Mouse (Mus musculus) heart, postnatal 36 days (tissue): ENCODE data around the gene Crtc1. TPM values are rescaled to one million over a fixed set of nuclear protein-coding genes. Genes with fewer than 3 reads are reported as not detected.

Source experiments
- DNase-seq, 2 experiments: peaks; one replicate each; pipeline ENCODE4 v3.0.0; 2021 to 2022
- intact Hi-C: fragments of 180-260 bp; cut with DNase I; formaldehyde crosslinking; loops from one replicate; pipeline ENCODE4 v1.15.1; 2025
- total RNA-seq, 2 experiments: library from RNA; stranded (reverse); gene quantifications; 2 replicates each; pipeline ENCODE4 v1.2.3; 2021

Gene Crtc1
- total RNA-seq, 2 experiments from 2014 or later = 8.2 to 9.8 TPM

DNA sequence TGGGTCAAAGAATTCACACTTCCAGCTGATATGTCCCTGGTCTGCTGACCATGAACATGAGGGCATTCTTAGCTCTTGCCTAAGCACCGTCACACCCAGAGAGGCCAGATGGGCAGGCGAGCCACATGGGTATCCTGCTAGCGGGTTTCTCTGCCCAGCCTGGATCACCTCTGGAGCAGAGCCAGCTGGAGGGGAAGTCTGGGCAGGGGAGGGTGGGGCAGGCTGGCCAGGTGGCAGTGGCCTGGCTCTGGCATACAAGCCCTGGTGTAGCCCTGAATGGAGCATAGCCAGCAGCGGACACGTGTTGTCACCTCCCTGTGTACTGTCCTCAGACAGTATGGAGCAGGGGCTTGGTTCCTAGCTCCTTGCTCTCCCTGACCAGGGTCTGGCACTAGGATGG, 43.7 kb downstream of the Crtc1 start:
- intact Hi-C loops = no loop called here
- DNase-seq = peak; percentile 38 to 54

DNA sequence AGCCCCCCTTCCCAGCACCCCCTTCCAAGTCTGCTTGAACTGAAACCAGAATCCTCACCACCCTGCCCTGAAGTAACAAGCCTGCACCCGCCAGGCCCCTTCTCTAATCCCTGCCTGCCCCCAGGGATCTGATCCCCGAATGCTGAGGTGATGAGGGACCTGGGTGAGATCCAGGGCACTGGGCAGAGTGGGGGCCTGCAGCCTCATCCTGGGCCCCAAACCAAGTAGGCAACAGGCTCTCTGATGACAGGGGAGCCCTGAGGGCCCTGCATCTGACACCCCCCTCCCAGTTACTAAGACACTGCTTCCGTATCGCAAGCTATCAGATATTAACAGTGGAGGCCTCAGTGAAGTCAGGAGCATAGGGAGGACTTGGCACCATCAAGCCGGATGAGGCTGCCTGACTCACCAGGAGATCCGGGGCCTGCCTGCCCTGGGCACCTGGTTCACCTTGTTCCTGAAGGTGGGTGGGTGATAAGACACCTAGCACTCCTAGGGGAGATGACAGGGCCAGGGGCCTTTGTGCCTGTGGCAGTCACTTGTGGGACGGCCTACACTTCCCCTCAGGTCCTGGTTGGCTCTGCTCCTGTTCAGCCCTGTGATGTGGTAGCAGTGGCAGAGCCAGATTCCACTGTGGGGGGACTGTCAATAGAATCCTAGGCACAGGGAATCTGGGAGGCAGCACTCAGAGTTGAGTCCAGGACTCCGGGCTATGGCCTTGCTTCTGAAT, 44.9 kb downstream of the Crtc1 start:
- intact Hi-C loops = no loop called here

DNA sequence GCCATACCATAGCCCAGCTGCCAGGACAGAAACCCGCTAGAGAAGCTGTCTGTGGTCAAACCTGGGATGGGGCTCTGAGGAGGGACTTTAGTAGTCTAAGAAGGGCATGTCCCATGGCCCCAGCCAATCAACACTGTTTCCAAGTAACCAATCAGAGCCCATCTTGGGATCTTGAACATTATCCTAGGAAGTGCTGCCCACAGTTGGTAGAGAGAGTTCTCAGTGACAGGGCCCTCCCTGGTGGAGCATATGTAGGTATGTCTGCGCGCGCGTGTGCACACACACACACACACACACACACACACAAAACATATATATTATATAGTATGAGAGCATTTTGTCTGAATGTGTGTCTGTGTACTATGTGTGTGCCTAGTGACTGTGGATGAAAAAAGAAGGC, 46.3 kb downstream of the Crtc1 start:
- intact Hi-C loops = no loop called here
- DNase-seq = no peak

More for the DNA sequence above, 44.9 kb downstream of the Crtc1 start:
- DNase-seq = no peak

DNA sequence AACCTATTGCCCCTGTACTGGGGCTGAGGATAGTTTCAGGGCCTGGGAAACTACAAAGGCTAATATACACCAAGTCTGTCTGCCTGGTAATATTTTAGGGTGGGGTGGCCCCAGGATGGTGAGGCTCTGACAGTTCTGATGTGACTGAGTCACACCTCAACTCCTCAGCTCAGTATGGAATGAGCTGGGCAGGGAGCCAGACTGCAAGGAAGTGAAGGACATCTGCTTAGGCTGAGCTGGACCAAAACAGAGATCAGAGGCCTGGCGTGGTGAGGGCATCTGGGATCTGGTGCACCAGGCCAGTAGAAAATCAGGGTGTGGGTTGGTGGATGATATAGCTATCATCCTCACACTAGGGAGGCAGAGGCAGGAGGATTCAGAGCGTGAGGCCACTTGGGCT, 49.7 kb downstream of the Crtc1 start:
- no peak for DNase-seq
- intact Hi-C loops = loop anchor here (10.0 kb wide), 1 partner anchor 195 kb away; no protein-coding TSS in a partner anchor

DNA sequence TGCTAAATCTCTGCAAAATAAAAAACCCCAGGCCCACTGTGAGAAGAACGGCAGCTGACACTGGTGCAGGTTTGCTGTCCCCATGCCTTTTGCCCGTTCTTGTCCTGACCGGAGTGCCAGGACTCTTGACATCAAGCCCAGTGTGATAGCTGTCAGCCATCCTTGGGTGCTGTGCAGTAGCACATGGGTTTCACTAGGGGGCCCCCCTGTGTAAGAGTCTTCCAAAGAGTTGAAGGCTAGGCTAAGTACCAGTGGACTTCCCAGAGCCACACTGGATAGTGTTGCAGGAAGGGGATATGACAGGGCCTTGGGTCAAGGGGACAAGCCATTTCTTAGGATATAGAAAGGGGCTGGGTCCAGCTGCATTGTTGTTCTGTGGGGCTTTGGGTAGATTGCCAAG, 56.1 kb downstream of the Crtc1 start:
- peak; percentile 74 to 77 for DNase-seq
- intact Hi-C loops = loop anchor here (1.0 to 10.0 kb wide), 3 partner anchors 56 to 202 kb away; partner anchors contain the start of gene Crtc1

DNA sequence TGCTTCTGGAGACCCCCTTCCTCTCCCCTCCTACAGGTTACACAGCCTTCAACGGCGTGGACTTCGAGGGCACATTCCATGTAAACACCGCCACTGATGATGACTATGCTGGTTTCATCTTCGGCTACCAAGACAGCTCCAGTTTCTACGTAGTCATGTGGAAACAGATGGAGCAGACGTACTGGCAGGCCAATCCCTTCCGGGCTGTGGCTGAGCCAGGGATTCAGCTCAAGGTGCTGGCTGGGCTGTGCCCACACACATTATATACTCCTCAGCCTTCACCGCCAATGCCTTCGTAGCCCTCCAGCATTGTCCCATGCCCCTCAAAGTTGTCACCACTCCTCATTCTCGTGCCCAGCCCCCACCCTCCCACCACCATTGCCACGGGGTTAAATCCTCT, 59.3 kb downstream of the Crtc1 start:
- intact Hi-C loops = loop anchor here (10.0 kb wide), 1 partner anchor 205 kb away; no protein-coding TSS in a partner anchor
- no peak for DNase-seq

DNA sequence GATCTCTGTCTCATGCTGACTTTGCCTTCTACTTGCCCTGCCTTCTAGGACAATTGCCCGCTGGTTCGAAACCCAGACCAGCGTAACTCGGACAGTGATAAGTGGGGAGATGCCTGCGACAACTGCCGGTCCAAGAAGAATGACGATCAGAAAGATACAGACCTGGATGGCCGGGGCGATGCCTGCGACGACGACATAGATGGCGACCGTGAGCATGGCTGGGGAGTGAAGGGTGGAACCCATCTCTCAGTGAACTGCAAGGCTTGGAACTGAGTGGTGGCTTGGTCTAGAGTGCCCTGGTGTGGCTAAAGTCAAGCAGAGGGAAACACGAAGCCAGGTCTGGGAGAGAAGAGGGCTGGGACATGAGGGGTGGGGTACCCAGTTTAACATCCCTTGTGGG, 62.3 kb downstream of the Crtc1 start:
- intact Hi-C loops = no loop called here
- DNase-seq = no peak

DNA sequence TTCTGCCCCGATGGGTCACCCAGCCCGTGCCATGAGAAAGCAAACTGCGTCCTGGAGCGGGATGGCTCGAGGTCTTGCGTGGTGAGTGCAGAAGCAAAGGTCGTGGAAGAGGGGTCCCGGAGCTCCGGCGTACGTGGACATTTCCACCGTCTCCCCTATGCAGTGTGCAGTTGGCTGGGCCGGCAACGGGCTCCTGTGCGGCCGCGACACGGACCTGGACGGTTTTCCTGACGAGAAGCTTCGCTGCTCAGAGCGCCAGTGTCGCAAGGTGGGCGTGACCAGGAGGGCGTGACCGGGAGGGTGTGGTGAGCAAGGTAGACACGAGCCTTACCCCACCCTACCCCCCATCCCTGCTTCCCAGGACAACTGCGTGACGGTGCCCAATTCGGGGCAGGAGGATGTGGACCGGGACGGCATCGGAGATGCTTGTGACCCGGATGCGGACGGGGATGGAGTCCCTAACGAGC, 63.1 kb downstream of the Crtc1 start:
- intact Hi-C loops = no loop called here
- no peak for DNase-seq

DNA sequence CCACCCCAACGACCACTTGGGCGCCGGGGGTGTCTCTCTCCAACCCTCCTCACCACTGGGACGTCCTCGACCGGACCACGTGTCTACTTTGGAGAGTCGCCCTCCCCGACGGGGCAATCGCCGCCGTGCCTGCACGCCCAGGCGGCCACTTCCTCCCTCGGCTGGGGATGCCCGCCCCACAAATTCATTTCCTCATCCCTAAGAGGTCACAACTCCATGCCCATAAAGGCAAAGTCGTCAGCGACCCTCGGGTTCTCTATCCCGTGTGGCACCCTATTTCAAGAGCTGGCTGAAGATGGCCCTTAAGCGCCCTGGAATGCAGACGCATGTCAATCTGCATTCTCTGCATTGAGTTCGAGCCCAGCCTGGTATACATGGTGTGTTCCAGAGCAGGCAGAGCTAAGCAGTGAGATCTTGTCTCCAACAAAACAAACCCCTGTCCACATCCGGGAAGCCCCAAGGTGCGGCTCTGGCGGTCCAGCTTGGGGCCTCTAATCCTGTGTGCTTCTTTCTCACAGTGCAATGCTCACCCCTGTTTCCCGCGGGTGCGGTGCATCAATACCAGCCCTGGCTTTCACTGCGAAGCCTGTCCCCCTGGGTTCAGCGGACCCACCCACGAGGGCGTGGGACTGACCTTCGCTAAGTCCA, 64.0 kb downstream of the Crtc1 start:
- DNase-seq = peak in 1 of 2 experiments; percentile 22
- intact Hi-C loops = no loop called here

DNA sequence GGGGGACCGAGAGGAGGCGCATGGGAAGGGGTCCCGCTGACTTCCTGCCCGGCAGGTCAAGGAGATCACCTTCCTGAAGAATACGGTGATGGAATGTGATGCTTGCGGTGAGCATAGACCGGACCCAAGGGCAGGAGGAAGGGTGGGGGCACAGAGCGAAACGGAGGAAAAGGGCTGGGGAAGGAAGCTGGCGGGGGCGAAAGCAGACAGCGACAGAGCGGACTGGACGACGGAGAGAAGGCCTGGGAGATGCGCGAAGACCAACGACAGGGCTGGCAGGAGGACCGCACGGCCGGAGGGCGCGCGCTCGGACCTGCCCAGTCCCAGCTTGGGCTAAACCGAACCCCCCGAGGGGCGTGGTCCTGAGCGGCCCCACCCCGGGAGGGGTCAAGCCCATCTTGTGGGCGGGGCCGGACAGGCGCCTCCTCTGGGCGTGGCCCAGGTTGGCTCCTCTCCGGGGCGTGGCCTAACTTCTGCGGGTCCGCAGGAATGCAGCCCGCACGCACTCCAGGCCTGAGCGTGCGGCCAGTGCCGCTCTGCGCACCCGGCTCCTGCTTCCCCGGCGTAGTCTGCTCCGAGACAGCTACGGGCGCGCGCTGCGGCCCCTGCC, 65.0 kb downstream of the Crtc1 start:
- intact Hi-C loops = no loop called here

DNA sequence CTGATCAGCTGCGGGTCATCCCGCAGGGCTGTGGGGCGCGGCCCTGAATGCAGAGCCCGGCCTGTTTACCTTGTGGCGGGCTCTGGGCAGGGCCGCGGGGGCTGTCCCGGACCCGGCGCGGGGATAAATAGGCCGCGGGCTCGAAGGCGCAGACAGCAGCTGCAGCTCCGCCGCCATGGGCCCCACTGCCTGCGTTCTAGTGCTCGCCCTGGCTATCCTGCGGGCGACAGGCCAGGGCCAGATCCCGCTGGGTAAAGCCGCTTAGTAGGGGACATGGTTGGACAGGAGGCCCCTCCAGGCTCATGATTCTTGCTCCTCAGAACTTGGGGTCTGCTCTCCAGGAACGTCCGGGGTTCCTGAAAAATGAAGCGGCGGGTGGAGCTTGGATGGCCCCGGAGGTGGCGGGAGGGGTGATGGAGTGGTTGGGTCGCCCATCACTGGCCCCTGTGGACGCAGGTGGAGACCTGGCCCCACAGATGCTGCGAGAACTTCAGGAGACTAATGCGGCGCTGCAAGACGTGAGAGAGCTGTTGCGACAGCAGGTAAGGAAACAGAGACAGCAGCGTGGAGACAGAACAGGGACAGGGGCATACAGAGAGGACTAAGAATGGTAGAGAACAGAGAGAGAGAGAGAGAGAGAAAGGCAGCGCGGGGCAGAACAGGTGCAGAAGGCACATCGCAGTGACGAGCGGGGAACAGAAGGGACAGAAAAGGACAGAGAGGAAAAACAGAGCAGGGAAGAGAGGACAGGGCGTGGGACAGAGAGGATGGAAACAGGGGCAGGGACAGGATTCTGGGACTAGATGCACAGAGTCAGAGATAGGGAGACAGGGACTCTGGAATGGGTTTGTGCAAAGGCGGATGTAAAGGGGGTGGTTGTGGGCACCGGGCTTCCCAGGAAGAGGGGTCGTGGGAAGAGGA, 65.7 kb downstream of the Crtc1 start, which contains the start of gene Comp:
TSS of gene Comp (plus strand) at position 162 of the 921 bp plus-strand sequence.
- DNase-seq = no peak
- intact Hi-C loops = no loop called here

More for the DNA sequence above, 65.0 kb downstream of the Crtc1 start:
- peak; percentile 67 to 74 for DNase-seq

DNA sequence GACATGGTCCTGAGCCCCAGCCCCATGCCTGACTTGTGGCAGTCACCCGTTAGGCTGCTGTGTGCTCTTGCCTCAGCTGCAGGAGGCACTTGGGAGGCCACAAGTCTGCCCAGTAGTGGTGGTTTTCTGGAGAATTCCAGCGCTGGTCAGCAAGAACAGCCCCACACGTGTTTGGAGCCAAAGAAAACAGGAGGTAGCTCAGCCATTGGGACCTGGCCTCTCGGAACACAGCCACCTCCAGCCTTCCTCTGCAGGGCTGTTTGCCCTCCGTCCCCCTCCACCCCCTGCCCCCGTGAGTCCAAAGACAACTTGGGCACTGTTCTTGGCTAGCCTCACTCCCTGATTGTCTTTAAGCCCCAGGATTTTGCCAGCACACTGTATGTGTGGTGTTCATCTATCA, 67.4 kb downstream of the Crtc1 start:
- intact Hi-C loops = no loop called here
- DNase-seq = no peak

DNA sequence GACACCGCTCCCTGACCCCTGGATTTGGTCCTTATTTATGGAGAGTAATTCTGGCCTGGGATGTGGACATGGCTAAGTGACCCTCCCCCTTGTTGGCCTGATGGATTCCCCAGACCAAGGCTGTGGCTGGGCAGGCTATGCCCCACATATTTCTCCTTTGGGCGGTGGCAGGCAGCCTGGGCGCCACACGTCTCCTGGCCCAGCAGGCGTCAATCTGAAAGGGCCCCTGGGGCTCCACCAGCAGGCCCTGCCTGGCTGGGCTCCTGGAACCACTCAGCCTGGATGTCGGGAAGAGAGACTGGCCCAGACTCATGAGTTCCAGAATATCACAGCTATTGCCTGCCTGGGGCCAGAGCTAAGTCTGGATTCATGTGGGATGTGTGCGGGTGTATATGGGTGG, 68.9 kb downstream of the Crtc1 start:
- no peak for DNase-seq
- intact Hi-C loops = no loop called here

DNA sequence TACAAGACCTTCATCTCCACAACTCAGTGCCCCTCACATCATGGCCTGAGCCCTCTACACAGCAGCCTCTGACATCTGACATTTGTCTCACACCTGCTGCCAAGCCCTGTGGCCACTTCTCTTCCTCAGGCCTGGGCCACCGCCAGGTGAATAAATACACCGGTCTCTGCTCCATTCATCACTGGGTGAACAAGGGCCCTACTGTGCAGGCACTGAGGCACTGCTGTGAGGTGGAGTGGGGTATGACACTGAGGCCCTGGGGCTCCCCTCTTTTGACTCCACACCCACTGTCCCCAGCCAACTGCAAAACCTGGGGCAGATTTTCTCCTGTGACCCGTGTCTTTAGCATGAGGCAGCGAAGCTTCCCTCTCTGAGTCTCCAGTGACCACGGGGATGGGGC, 72.8 kb downstream of the Crtc1 start:
- intact Hi-C loops = no loop called here
- DNase-seq = no peak

DNA sequence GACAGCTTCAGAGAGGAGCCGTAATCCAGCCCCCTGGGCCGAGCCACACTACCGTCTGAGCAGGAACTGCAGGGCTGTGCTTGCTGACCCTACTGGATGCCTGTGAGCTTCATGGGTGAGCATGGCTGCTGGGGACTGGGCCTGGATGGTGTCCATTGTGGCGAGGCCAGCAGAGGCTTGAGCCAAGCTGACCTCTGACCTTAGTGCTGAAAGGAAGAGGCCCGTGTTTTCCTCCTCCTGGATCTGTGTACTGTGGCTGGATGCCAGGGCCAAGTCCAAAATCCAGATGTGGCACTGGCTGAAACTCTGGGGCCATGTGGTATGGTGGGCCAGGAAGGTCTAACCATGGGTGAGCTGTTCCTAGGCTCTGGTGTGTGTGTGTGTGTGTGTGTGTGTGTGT, 75.3 kb downstream of the Crtc1 start:
- DNase-seq = peak in 1 of 2 experiments; percentile 59
- intact Hi-C loops = no loop called here

DNA sequence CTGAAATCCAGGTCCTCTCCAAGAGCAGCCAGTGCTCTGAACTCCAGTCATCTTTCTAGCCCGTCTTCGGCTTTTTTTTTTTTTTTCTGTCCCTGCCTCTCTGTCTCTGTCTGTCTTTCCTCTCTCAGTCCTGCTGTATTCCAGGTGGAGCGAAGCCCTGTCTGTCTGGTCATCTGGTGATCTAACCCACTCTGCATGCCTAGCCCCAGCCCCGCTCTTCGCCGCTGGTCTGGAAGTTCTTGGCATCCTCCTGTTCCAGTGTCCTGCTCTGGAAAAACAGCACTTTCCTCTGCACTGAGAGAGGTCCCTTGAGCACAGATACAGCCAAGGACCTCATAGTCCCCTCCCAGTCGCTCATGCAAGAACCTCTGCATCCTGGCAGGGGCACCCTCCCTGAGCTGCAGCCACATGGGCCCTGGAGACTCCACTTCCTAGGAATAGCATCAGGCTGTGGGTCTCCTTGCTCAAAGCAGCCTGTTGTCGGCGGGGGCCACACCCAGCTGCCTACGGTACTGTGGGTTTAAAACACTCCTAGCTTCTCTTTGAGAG, 77.8 kb downstream of the Crtc1 start:
- intact Hi-C loops = no loop called here
- no peak for DNase-seq

DNA sequence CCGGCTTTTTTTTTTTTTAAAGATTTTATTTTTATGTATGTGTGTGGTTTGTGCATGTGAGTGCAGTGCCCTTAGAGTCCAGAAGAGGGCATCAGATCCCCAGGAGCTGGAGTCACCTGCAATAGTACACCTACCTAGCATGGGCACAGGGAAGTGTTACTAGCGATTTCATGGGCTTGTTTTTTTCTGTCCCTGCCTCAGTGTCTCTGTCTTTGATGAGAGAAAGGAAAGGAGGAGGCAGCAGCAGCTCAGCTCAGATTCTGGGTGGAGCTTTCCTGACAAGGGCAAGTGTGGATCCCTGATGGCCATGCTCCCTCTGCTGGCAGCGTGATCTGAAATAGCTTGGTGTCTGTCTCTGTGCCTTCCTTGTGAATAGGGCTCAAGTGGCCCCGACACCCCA, 78.6 kb downstream of the Crtc1 start:
- DNase-seq = no peak
- intact Hi-C loops = no loop called here

DNA sequence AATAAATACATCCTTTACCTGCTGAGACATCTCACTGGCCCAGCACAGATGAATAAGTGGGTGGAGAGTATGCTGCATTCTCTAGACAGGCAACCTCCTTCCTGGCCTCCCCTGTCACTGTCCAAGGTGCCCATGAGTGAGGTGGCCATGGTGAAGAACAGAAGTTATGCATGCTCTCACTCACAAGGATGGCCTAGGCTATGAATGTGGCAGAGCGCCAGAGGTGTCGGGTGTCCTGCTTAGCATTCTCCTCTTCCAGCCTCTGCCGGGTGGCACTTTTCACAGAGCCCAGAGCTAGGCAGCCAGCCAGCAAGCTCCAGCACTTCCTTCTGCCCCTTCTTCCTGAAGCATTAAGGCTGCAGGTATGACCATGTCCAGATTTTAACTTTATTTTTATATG, 80.0 kb downstream of the Crtc1 start:
- DNase-seq = no peak
- intact Hi-C loops = no loop called here

DNA sequence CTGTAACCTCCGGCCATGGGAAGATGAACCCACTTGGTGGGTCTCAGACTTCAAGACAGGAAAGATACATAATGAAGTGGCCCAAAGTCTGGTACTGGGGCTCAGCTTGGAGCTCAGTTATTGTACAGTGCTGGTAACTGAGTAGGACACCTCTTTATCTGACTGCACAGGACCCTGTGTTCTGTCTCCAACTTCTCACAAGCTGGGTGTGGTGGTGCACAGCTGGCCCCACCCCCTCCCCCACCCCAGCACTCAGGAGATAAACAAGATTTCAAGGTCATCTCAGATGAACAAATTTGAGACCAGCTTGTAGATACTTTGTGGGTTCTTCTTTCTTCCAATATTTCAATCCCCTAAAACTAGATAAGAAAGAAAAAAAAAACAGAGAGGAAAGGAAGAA, 83.3 kb downstream of the Crtc1 start:
- no peak for DNase-seq

DNA sequence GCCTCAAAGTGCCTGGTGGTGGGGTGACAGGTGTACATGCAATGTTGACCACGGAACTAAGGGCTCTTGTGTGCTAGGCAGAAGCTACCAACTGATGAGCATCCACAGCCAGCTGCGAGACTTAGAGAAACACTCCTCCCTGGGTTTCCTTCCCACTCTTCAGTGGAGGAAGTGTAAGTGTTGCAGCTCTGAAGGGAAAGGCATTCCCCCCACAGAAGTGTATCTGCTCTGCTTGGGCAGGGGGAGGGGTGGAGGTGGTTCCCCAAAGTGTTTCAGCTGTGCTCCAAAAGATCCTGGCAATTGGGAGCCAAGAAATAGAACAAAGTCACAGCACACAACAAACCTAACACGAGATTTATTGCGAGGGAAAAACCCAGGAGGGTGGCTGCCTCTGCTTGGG, 85.4 kb downstream of the Crtc1 start:
- intact Hi-C loops = no loop called here
- DNase-seq = no peak

More for the DNA sequence above, 83.3 kb downstream of the Crtc1 start:
- intact Hi-C loops = no loop called here
